12 mouse cellular contexts compared by ENCODE assay signal in genomic region chr10:110647603-110648002, GRCm38 (mm10).
"Had no signal": no experiment of that assay in that cellular context is flagged by ENCODE, and none has a peak within 500 bp of the region (broad histone marks: within the 10 kb centered on the region; RNA-seq: fewer than 3 reads in every experiment).

No protein-coding gene starts in this region.

- H3K36me3 ChIP-seq: limb, embryonic 10.5 days; liver, embryonic 15.5 days; midbrain, embryonic 15.5 days had no signal

- H3K9ac ChIP-seq: liver, embryonic 15.5 days; midbrain, embryonic 15.5 days had no signal

- H3K4me3 ChIP-seq: left cerebral cortex, adult 2 months; limb, embryonic 10.5 days; liver, embryonic 15.5 days; midbrain, embryonic 15.5 days had no signal

- H3K4me2 ChIP-seq: liver, embryonic 11.5 days; liver, embryonic 15.5 days; midbrain, embryonic 15.5 days had no signal

- H3K4me1 ChIP-seq: limb, embryonic 10.5 days; liver, embryonic 15.5 days; midbrain, embryonic 15.5 days had no signal

- H3K27me3 ChIP-seq: liver, embryonic 15.5 days; midbrain, embryonic 15.5 days had no signal

- H3K9me3 ChIP-seq: limb, embryonic 10.5 days; liver, embryonic 15.5 days; midbrain, embryonic 15.5 days had no signal

- DNase-seq: kidney, adult 9 months; kidney, postnatal 36 days; lung, adult 2 months; lung, postnatal 36 days had no signal

- ATAC-seq: lung, postnatal 0 days; midbrain, embryonic 15.5 days had no signal

- H3K27ac ChIP-seq: kidney, postnatal 0 days; left cerebral cortex, adult 2 months; limb, embryonic 10.5 days; liver, embryonic 15.5 days; midbrain, embryonic 15.5 days; stomach, postnatal 0 days had no signal
